Comparison of ENCODE assay signal across 11 mouse cellular contexts in the genomic region with DNA sequence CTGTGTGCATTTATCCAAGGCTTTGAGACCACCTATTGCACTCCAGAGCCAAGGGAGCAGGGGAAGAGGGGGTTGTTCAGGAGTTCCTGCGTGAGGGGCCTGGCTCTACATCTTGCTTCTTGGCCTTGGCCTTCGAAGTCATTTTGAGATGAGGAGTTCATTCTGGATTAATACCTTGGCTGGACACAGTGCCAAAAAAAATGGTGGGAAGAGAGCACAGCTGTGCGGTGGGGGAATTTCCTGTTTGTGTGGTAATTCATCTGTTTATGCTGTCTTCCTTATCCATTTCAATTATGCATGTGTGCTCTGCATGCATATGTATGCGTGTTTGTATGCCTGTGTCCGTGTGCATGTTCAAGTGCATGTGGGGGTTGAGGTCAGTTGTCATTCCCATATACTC.
DNase-seq lines count a peak whose midpoint lies in the region; ATAC-seq and TF ChIP-seq lines count a peak whose summit lies in the region.
"Had no signal": no experiment of that assay in that cellular context is flagged by ENCODE, and none has a peak within 500 bp of the region (broad histone marks: within the 10 kb centered on the region; RNA-seq: fewer than 3 reads in every experiment).

No protein-coding gene starts in this region.

- H3K79me2 ChIP-seq in myocyte (ENCODE audit: control insufficient read depth, insufficient read depth), result no peaks in the 10 kb centered on the region

- H3K27ac ChIP-seq in forebrain, embryonic 10.5 days, result 0 out of 2 replicates have a peak overlapping the region, but pooled peaks have one; percentile 51
- no peak overlapping the region for H3K27ac ChIP-seq in forebrain, embryonic 14.5 days (ENCODE audit: low read depth, low read length)
- peak overlapping the region; percentile 78 for H3K27ac ChIP-seq in kidney, embryonic 15.5 days
- peak overlapping the region; percentile 68 for H3K27ac ChIP-seq in embryonic facial prominence, embryonic 15.5 days (replicated peaks)
- H3K27ac ChIP-seq: forebrain, embryonic 12.5 days had no signal

- H3K27me3 ChIP-seq in forebrain, embryonic 10.5 days (ENCODE audit: poor library complexity, severe bottlenecking), result no peaks in the 10 kb centered on the region
- no peaks in the 10 kb centered on the region for H3K27me3 ChIP-seq in forebrain, embryonic 14.5 days (replicated peaks; ENCODE audit: control insufficient read depth, insufficient read depth, low read length)
- no peaks in the 10 kb centered on the region for H3K27me3 ChIP-seq in kidney, embryonic 15.5 days
- no peaks in the 10 kb centered on the region for H3K27me3 ChIP-seq in embryonic facial prominence, embryonic 15.5 days
- H3K27me3 ChIP-seq in myocyte (ENCODE audit: control insufficient read depth, insufficient read depth, insufficient read length), result no peaks in the 10 kb centered on the region
- H3K27me3 ChIP-seq: forebrain, embryonic 12.5 days had no signal

- no peaks in the 10 kb centered on the region for H3K9me3 ChIP-seq in forebrain, embryonic 10.5 days
- no peaks in the 10 kb centered on the region for H3K9me3 ChIP-seq in forebrain, embryonic 14.5 days (replicated peaks; ENCODE audit: control insufficient read depth, low read length)
- H3K9me3 ChIP-seq in kidney, embryonic 15.5 days (replicated peaks), result no peaks in the 10 kb centered on the region
- H3K9me3 ChIP-seq in embryonic facial prominence, embryonic 15.5 days (replicated peaks), result no peaks in the 10 kb centered on the region
- H3K9me3 ChIP-seq: forebrain, embryonic 12.5 days had no signal

- no peak overlapping the region for H3K9ac ChIP-seq in forebrain, embryonic 14.5 days (ENCODE audit: low read length)
- no peak overlapping the region for H3K9ac ChIP-seq in kidney, embryonic 15.5 days
- H3K9ac ChIP-seq in embryonic facial prominence, embryonic 15.5 days, result no peak overlapping the region
- H3K9ac ChIP-seq: forebrain, embryonic 12.5 days had no signal

- ATAC-seq in forebrain, embryonic 14.5 days, result no peak
- peak; percentile 22; the same call in 1 of the 2 replicates for ATAC-seq in kidney, embryonic 15.5 days (replicated peaks; ENCODE audit: low FRiP score)
- ATAC-seq in embryonic facial prominence, embryonic 15.5 days (ENCODE audit: insufficient number of reproducible peaks, low FRiP score, low TSS enrichment, low read depth), result no peak

- no peak overlapping the region for H3K4me3 ChIP-seq in forebrain, embryonic 10.5 days
- H3K4me3 ChIP-seq in forebrain, embryonic 14.5 days (ENCODE audit: low read depth, low read length), result no peak overlapping the region
- H3K4me3 ChIP-seq in kidney, embryonic 15.5 days (replicated peaks), result no peak overlapping the region
- H3K4me3 ChIP-seq in embryonic facial prominence, embryonic 15.5 days (replicated peaks), result no peak overlapping the region
- H3K4me3 ChIP-seq in myocyte, result no peak overlapping the region
- H3K4me3 ChIP-seq: forebrain, embryonic 12.5 days had no signal

- no peak overlapping the region for H3ac ChIP-seq in myocyte (ENCODE audit: control insufficient read depth, insufficient read length)

- no peaks in the 10 kb centered on the region for H3K36me3 ChIP-seq in forebrain, embryonic 10.5 days (replicated peaks)
- no peaks in the 10 kb centered on the region for H3K36me3 ChIP-seq in forebrain, embryonic 14.5 days (ENCODE audit: control insufficient read depth, insufficient read depth, low read length)
- no peaks in the 10 kb centered on the region for H3K36me3 ChIP-seq in kidney, embryonic 15.5 days
- no peaks in the 10 kb centered on the region for H3K36me3 ChIP-seq in embryonic facial prominence, embryonic 15.5 days
- H3K36me3 ChIP-seq in myocyte (ENCODE audit: control insufficient read depth, insufficient read depth), result no peaks in the 10 kb centered on the region
- H3K36me3 ChIP-seq: forebrain, embryonic 12.5 days had no signal

- H3K4me2 ChIP-seq in forebrain, embryonic 14.5 days (ENCODE audit: low read length), result no peak overlapping the region
- peak overlapping the region; percentile 21; the same call in 1 of the 2 replicates for H3K4me2 ChIP-seq in kidney, embryonic 15.5 days
- no peak overlapping the region for H3K4me2 ChIP-seq in embryonic facial prominence, embryonic 15.5 days (replicated peaks)
- H3K4me2 ChIP-seq in myocyte (ENCODE audit: low read depth), result peak overlapping the region; percentile 71
- H3K4me2 ChIP-seq: forebrain, embryonic 12.5 days had no signal

- no peak for DNase-seq in forebrain, embryonic 10.5 days (ENCODE audit: extremely low spot score, low spot score)
- DNase-seq in forebrain, embryonic 14.5 days (ENCODE audit: low spot score), result no peak
- DNase-seq in kidney, adult 18-20 months, result no peak
- DNase-seq in natural killer cell, adult 2 months (ENCODE audit: low spot score in 2 of 2), result no peak
- no peak for DNase-seq in yolk sac, embryonic 10.5 days (ENCODE audit: low spot score)
- DNase-seq: cerebellum, postnatal 25 days; left cerebral cortex, postnatal 4 days had no signal

- no peak for TF ChIP-seq POLR2A in myocyte (IDR thresholded peaks at IDR 0.05; ENCODE audit: insufficient read length, low read depth)

- 91% methylated on average over 5 of the region's 5 CpGs for WGBS in forebrain, embryonic 10.5 days
- 90% methylated on average over 5 of the region's 5 CpGs for WGBS in forebrain, embryonic 14.5 days
- WGBS in kidney, embryonic 15.5 days, result 51% methylated on average over 5 of the region's 5 CpGs
- WGBS in embryonic facial prominence, embryonic 15.5 days, result 54% methylated on average over 5 of the region's 5 CpGs

- H3K4me1 ChIP-seq in forebrain, embryonic 10.5 days, result peaks cover 19% of the 10 kb centered on the region
- H3K4me1 ChIP-seq in forebrain, embryonic 14.5 days (ENCODE audit: control insufficient read depth, insufficient read depth, low read length), result no peaks in the 10 kb centered on the region
- H3K4me1 ChIP-seq in kidney, embryonic 15.5 days, result peaks cover 36% of the 10 kb centered on the region
- peaks cover 15% of the 10 kb centered on the region; the same call in 1 of the 2 replicates for H3K4me1 ChIP-seq in embryonic facial prominence, embryonic 15.5 days

TF ChIP-seq in myocyte, 11 proteins besides CTCF, POLR2A, EP300 and RAD21:
- no peak for TF ChIP-seq USF1 (IDR thresholded peaks at IDR 0.05; ENCODE audit: low read depth)
- TF ChIP-seq MAX (IDR thresholded peaks at IDR 0.05; ENCODE audit: low read depth), result no peak
- no peak for TF ChIP-seq TCF12 (IDR thresholded peaks at IDR 0.05; ENCODE audit: insufficient read depth, poor library complexity, severe bottlenecking)
- no peak for TF ChIP-seq E2F4 (IDR thresholded peaks at IDR 0.05; ENCODE audit: insufficient read depth)
- TF ChIP-seq TCF3 (IDR thresholded peaks at IDR 0.05; ENCODE audit: insufficient read length, low read depth), result no peak
- no peak for TF ChIP-seq POLR2AphosphoS2 (IDR thresholded peaks at IDR 0.05; ENCODE audit: insufficient read length, low read depth)
- TF ChIP-seq MYOG (IDR thresholded peaks at IDR 0.05; ENCODE audit: control insufficient read depth in 1 of 3, insufficient read depth in 1 of 3, insufficient read length in 2 of 3, low read depth in 2 of 3), result no peak

Comparison
In these comparisons a context has a peak if more than half of its experiments do, and no peak if none do; other contexts are left out.
1. H3K4me2 ChIP-seq: peak in kidney, embryonic 15.5 days (single experiment) and myocyte (single experiment); none in forebrain, embryonic 14.5 days (single experiment) and embryonic facial prominence, embryonic 15.5 days (single experiment).